Mouse (Mus musculus) megakaryocyte-erythroid progenitor cell, adult 5-6 weeks (primary cell): ENCODE measurements around the gene Lrrc66. TPM values are rescaled to one million over a fixed set of nuclear protein-coding genes. Genes with fewer than 3 reads are reported as not detected.
A peak's percentile ranks its signal among the peaks of the same experiment; 100 is the strongest.

Experiments
- ATAC-seq: replicated peaks from 2 replicates; pipeline ENCODE4 v1.8.0; 2016; ENCODE audit warnings: mild to moderate bottlenecking, inconsistent platforms; ENCODE audit not compliant: severe bottlenecking, poor library complexity, low FRiP score, low TSS enrichment
- total RNA-seq, 2 experiments: library from RNA; stranded (forward) in 1 of 2; stranded (reverse) in 1 of 2; fragments of 200-1000, 215-1000 nt in 1 of 2; fragments of >200 nt in 1 of 2; fragmentation: Nextera tagmentation in 1 of 2; gene quantifications; 2 replicates each; pipeline ENCODE4 v1.2.3; 2014 to 2017

Lrrc66 gene
- total RNA-seq (2014; fragmentation: Nextera tagmentation) (0.68 and 1.7 TPM in 2 replicates), total RNA-seq (2017) (10.7 and 21.4 TPM in 2 replicates)

GRCm38 (mm10) chr5:73632291-73632690 is at the start of gene Lrrc66:
TSS of gene Lrrc66 (minus strand) at chr5:73632526.
- no peak for ATAC-seq

- no peak for ATAC-seq
These were observed 44.3 kb upstream of the Lrrc66 start for GRCm38 (mm10) chr5:73676626-73677025.

GRCm38 (mm10) chr5:73675604-73676003 is 43.3 kb upstream of the Lrrc66 start:
- no peak for ATAC-seq

GRCm38 (mm10) chr5:73669386-73669785 is 37.1 kb upstream of the Lrrc66 start:
- no peak for ATAC-seq

GRCm38 (mm10) chr5:73667877-73668276 is 35.6 kb upstream of the Lrrc66 start:
- ATAC-seq = no peak

GRCm38 (mm10) chr5:73666695-73667094 is 34.4 kb upstream of the Lrrc66 start:
- no peak for ATAC-seq

GRCm38 (mm10) chr5:73651855-73652201 is 19.5 kb upstream of the Lrrc66 start:
- ATAC-seq = no peak

GRCm38 (mm10) chr5:73651061-73651854 is 18.9 kb upstream of the Lrrc66 start, which contains the start of gene Spata18:
TSS of gene Spata18 (plus strand) at chr5:73651379.
- ATAC-seq = 0 out of 2 replicates have a peak, but pooled peaks have one; percentile 15

- no peak for ATAC-seq
These were observed 18.1 kb upstream of the Lrrc66 start for GRCm38 (mm10) chr5:73650365-73650964.

GRCm38 (mm10) chr5:73647261-73647900 is 15.1 kb upstream of the Lrrc66 start, which contains the start of gene Sgcb:
TSS of gene Sgcb (minus strand) at chr5:73647790.
- peak; percentile 73 for ATAC-seq

- no peak for ATAC-seq
These were observed 9.8 kb upstream of the Lrrc66 start for GRCm38 (mm10) chr5:73642091-73642490.

- peak; percentile 39; the same call in 1 of the 2 replicates for ATAC-seq
These were observed 8.7 kb upstream of the Lrrc66 start for GRCm38 (mm10) chr5:73641058-73641457.

- peak; percentile 68 for ATAC-seq
These were observed 5.2 kb upstream of the Lrrc66 start for GRCm38 (mm10) chr5:73637337-73638107.

GRCm38 (mm10) chr5:73633141-73633540 is 815 bp upstream of the Lrrc66 start:
- 0 out of 2 replicates have a peak, but pooled peaks have one; percentile 31 for ATAC-seq

GRCm38 (mm10) chr5:73631001-73631558 is 1.2 kb downstream of the Lrrc66 start:
- no peak for ATAC-seq

GRCm38 (mm10) chr5:73630141-73630540 is 2.2 kb downstream of the Lrrc66 start:
- ATAC-seq = peak; percentile 94

GRCm38 (mm10) chr5:73627991-73628390 is 4.3 kb downstream of the Lrrc66 start:
- no peak for ATAC-seq

- no peak for ATAC-seq
These were observed 4.8 kb downstream of the Lrrc66 start for GRCm38 (mm10) chr5:73627559-73627958.

GRCm38 (mm10) chr5:73626842-73627241 is 5.5 kb downstream of the Lrrc66 start:
- ATAC-seq = no peak
